Mouse (Mus musculus) neural tube, embryonic 10.5 days (tissue): Measurements from ENCODE around the gene Six3.

Experiments used
- DNase-seq: peaks from one replicate; pipeline ENCODE4 v3.0.0-alpha.2; 2017; ENCODE audit warnings: low spot score; ENCODE audit errors: extremely low spot score

The Six3 gene

GRCm38 (mm10) chr17:85613266-85613860 lies at the start of gene Six3:
Gene Six3, plus strand, starts transcription at chr17:85613608.
- DNase-seq = no peak

GRCm38 (mm10) chr17:85564107-85564506 lies 49.3 kb upstream of the Six3 start:
- no peak for DNase-seq

GRCm38 (mm10) chr17:85574023-85574422 lies 39.4 kb upstream of the Six3 start:
- no peak for DNase-seq

- DNase-seq = no peak
Measured at GRCm38 (mm10) chr17:85578290-85578689, 35.1 kb upstream of the Six3 start.

- DNase-seq = no peak
Measured at GRCm38 (mm10) chr17:85579350-85579749, 34.1 kb upstream of the Six3 start.

GRCm38 (mm10) chr17:85580221-85580620 lies 33.2 kb upstream of the Six3 start:
- no peak for DNase-seq

GRCm38 (mm10) chr17:85584170-85584569 lies 29.2 kb upstream of the Six3 start:
- no peak for DNase-seq

GRCm38 (mm10) chr17:85584573-85584972 lies 28.8 kb upstream of the Six3 start:
- no peak for DNase-seq

GRCm38 (mm10) chr17:85585779-85586178 lies 27.6 kb upstream of the Six3 start:
- no peak for DNase-seq

GRCm38 (mm10) chr17:85591976-85592375 lies 21.4 kb upstream of the Six3 start:
- no peak for DNase-seq

GRCm38 (mm10) chr17:85595853-85596252 lies 17.6 kb upstream of the Six3 start:
- DNase-seq = no peak

GRCm38 (mm10) chr17:85596341-85596890 lies 17.0 kb upstream of the Six3 start:
- DNase-seq = no peak

- DNase-seq = no peak
Measured at GRCm38 (mm10) chr17:85599520-85599919, 13.9 kb upstream of the Six3 start.

- no peak for DNase-seq
Measured at GRCm38 (mm10) chr17:85606463-85606862, 6.9 kb upstream of the Six3 start.

- DNase-seq = peak; percentile 64
Measured at GRCm38 (mm10) chr17:85607556-85608365, 5.6 kb upstream of the Six3 start.

GRCm38 (mm10) chr17:85608366-85609093 lies 4.9 kb upstream of the Six3 start:
- DNase-seq = peak; percentile 72

- no peak for DNase-seq
Measured at GRCm38 (mm10) chr17:85609094-85609425, 4.3 kb upstream of the Six3 start.

- DNase-seq = peak; percentile 32
Measured at GRCm38 (mm10) chr17:85609621-85610392, 3.6 kb upstream of the Six3 start.

- DNase-seq = no peak
Measured at GRCm38 (mm10) chr17:85610393-85611115, 2.9 kb upstream of the Six3 start.
